26 mouse cellular contexts compared by ENCODE assay signal in the genomic region with DNA sequence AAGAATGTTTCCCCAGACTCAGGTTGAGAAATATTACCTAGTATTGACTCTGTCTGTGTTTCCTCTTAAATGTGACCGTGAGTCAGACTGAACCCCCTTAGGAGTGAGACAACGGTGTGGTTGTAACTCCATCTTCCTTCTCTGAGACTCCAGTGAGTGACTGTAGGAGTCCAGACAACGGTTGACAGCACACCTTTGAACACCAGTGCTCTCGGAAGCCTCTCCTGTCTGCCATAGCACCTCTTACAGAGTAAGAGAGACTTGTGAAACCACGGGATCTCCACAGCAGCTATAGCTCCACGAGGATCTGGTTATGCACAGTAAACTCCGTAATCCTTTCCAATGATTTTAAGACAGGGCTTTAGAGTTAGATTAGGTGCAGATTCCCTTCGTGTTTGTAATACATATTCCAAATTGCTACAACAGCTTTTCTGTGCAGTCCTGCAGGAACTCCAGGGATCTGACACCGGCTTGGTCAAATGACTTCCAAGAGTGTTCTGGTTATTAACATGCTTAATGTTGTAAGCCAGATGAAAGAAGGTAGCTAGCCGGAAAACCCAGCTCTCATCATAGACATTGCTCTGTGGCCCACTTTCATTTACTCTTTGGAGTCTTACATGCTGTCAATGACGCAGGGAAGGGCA.
"Had no signal": no experiment of that assay in that cellular context is flagged by ENCODE, and none has a peak within 500 bp of the region (broad histone marks: within the 10 kb centered on the region; RNA-seq: fewer than 3 reads in every experiment).

No protein-coding gene starts in this region.

- ATAC-seq: forebrain, embryonic 13.5 days; forebrain, embryonic 14.5 days; forebrain, embryonic 15.5 days; forebrain, embryonic 16.5 days; forebrain, postnatal 0 days had no signal

- H3K4me3 ChIP-seq: embryonic facial prominence, embryonic 10.5 days; embryonic facial prominence, embryonic 12.5 days; embryonic facial prominence, embryonic 13.5 days; embryonic facial prominence, embryonic 15.5 days; erythroblast, embryonic 14.5 days; forebrain, embryonic 10.5 days; forebrain, embryonic 12.5 days; forebrain, embryonic 13.5 days; forebrain, embryonic 15.5 days; gastrocnemius, adult 2 months; heart, adult 2 months had no signal

- H3K9me3 ChIP-seq: embryonic facial prominence, embryonic 10.5 days; embryonic facial prominence, embryonic 12.5 days; embryonic facial prominence, embryonic 13.5 days; embryonic facial prominence, embryonic 15.5 days; forebrain, embryonic 10.5 days; forebrain, embryonic 12.5 days; forebrain, embryonic 13.5 days; forebrain, embryonic 15.5 days had no signal

- H3K36me3 ChIP-seq: embryonic facial prominence, embryonic 10.5 days; embryonic facial prominence, embryonic 12.5 days; embryonic facial prominence, embryonic 13.5 days; embryonic facial prominence, embryonic 15.5 days; forebrain, embryonic 10.5 days; forebrain, embryonic 12.5 days; forebrain, embryonic 15.5 days had no signal

- H3K4me1 ChIP-seq: embryonic facial prominence, embryonic 15.5 days; forebrain, embryonic 10.5 days; forebrain, embryonic 12.5 days; forebrain, embryonic 13.5 days had no signal

- H3K9ac ChIP-seq: embryonic facial prominence, embryonic 12.5 days; embryonic facial prominence, embryonic 13.5 days; embryonic facial prominence, embryonic 15.5 days; forebrain, embryonic 12.5 days; forebrain, embryonic 13.5 days; forebrain, embryonic 15.5 days; forebrain, postnatal 0 days had no signal

- H3K27me3 ChIP-seq: embryonic facial prominence, embryonic 12.5 days; embryonic facial prominence, embryonic 13.5 days; embryonic facial prominence, embryonic 15.5 days; forebrain, embryonic 12.5 days; forebrain, embryonic 13.5 days; forebrain, embryonic 15.5 days had no signal

- DNase-seq: cerebellum, adult 9-10 months; cerebellum, adult 9-11 months; cerebellum, postnatal 10 days; cerebellum, postnatal 14 days; cerebellum, postnatal 36 days; embryo, embryonic 11 days; forebrain, postnatal 0 days; gastrocnemius, adult 2 months; gastrocnemius, postnatal 10 days; gastrocnemius, postnatal 14 days; gastrocnemius, postnatal 25 days; gastrocnemius, postnatal 36 days; heart, adult 11 months; heart, adult 18-20 months; heart, adult 2 months had no signal

- H3K4me2 ChIP-seq: embryonic facial prominence, embryonic 12.5 days; embryonic facial prominence, embryonic 13.5 days; embryonic facial prominence, embryonic 15.5 days; forebrain, embryonic 12.5 days; forebrain, embryonic 13.5 days; forebrain, embryonic 15.5 days had no signal

- H3K27ac ChIP-seq: embryonic facial prominence, embryonic 10.5 days; embryonic facial prominence, embryonic 12.5 days; embryonic facial prominence, embryonic 13.5 days; embryonic facial prominence, embryonic 15.5 days; forebrain, embryonic 10.5 days; forebrain, embryonic 12.5 days; forebrain, embryonic 13.5 days; forebrain, embryonic 15.5 days; gastrocnemius, adult 2 months; heart, adult 2 months had no signal
